Mouse (Mus musculus): ENCODE results near the gene 2310061I04Rik. TPM values are rescaled to one million over a fixed set of nuclear protein-coding genes. Genes with fewer than 3 reads are reported as not detected.

Gene 2310061I04Rik
- total RNA-seq, 2 experiments from 2014 or later: 44.4 to 49.0 TPM

DNA sequence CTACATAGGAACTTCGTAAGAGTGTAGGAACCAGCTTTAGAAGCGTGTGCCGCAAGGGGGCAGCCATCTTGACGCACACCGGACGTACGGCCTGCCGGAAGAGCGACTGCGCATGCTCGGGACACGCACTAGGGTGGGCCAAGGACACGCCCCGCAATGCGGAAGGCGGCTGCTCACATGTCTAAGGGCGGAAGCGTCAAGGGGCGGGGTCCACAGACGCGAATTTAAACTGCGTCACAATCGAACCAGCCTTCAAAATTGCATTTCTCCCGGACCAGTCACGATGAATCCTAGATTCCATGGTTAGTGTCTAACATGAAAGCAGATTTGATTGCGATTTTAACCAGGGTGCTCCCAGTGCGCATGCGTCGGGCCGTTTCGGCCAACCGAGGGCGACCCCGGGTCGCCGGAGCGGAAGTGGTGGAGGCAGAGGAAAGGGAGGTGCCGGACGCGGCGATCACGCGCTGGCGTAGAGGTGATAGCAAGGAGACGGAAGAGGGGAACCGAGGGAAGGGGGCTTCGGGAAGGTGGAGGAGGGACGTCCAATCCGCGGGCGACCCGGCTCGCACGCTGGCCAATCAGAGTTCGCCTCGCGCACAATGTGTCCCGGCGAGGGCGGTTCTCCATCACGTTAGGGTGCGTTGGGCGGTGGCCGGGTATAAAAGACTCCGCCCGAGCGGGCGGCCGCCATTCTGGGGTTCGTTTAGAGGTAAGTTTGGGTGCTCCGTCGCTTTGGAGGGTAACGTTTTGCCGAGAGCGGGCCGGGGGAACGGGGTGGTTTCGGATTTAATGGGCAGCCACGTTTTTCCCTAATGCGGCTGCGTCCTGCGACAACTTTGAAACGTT is 19.3 kb upstream of the 2310061I04Rik start, which contains the start of the genes Mrps18b and Ppp1r10:
Gene Mrps18b, minus strand, starts transcription at position 93 of the 846 bp plus-strand sequence.
Gene Ppp1r10, plus strand, starts transcription at position 138 of the 846 bp plus-strand sequence.
- DNase-seq (ENCODE audit: low spot score in 2 of 2): peak; percentile 98

GRCm38 (mm10) chr17:35915538-35916296 is 18.5 kb upstream of the 2310061I04Rik start:
- no peak for DNase-seq (ENCODE audit: low spot score in 2 of 2)

- no peak for DNase-seq (ENCODE audit: low spot score in 2 of 2)
Measured at GRCm38 (mm10) chr17:35914975-35915374, 17.7 kb upstream of the 2310061I04Rik start.

DNA sequence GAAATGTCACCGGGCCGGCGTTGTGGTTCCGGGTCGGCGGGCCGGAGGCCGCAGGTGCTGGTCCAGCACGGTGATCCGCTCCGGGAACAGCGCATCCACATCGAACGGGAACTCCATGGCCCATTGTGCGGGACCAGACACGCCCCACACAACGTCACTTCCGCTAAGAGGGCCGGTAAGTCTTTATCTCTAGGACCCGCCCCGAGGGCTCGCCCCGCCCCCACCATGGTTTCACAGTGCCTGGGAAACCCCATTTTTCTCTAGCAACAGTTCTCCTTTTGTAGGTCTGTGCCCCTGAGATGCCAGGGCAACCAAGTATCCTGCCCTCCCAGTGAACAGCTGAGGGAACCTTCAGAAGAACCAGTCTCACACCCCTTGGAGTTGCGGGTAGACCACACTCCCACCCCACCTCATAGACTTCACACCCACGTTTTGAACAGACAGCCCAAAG is 12.7 kb upstream of the 2310061I04Rik start, which contains the start of gene Atat1:
Gene Atat1, minus strand, starts transcription at position 157 of the 451 bp plus-strand sequence.
- DNase-seq (ENCODE audit: low spot score in 2 of 2): peak; percentile 90 to 96

DNA sequence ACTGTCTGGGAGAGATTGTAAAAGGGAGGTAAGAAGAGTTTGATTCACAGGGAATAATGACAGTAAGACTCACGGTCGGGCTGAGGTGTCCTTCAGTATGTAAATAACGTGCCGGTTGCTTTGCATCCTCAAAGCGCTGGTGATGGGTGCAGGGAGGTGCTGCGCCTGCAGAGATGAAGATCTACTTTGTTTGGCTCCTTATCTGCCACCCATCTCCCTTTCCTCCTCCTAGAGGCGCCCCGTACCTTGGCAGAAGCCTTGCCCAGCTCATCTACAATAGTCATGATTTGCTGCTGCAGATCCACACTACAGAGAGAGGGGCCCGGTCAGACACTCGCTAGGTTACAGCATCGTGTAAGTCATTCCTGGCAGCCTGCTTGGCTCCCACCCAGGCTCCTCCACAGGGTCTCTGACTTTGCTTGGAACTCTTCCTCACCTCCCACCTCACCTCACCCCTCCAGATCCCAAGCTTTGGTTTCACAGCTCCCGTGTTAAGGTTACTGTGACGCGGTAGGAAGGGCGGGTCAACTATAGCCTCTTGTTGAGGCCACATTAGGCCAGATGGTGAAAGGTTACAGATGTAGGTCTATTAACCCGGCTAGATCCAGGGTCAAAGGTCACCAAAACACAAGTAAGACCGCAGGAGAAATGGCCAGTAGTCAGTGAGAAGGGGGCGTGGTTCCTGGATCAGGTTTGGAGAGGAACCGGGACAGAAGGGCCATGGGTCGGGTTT is 12.1 kb upstream of the 2310061I04Rik start:
- DNase-seq (ENCODE audit: low spot score in 2 of 2): no peak

DNA sequence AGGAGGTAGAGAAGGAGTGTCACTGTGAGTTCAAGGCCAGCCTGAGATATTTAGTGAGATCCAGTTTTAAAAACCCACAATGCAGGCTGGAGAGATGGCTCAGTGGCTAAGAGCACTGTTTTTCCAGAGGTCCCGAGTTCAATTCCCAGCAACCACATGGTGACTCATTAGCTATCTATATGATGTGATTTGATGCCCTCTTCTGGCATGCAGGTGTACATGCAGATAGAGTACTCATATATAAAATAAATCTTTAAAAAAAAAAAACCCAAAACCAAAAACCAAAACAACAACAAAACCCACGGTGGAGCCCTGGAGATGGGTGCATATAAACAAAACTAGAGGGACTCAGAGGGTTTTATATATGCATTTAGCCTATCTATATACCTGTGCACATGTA is 10.4 kb upstream of the 2310061I04Rik start:
- DNase-seq (ENCODE audit: low spot score in 2 of 2): no peak

GRCm38 (mm10) chr17:35905587-35905986 is 8.4 kb upstream of the 2310061I04Rik start:
- no peak for DNase-seq (ENCODE audit: low spot score in 2 of 2)

DNA sequence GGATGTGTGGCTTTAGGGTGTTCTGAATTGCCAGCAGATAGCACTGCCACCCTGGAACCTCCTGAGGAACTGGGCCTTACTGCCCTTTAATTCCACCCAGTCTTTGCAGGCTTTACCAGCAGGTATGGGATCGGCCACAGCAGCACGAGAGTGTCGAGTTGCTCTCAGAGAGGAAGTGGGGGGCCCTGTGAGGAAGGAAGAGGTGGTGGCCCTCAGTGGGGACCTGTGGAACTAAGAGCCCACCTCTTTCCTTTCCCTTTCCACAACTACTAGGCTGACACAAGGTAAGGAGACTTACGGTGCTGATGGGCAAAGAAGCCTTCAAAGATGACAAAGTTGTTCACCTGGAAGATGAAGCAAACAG is 6.7 kb upstream of the 2310061I04Rik start:
- DNase-seq (ENCODE audit: low spot score in 2 of 2): no peak

DNA sequence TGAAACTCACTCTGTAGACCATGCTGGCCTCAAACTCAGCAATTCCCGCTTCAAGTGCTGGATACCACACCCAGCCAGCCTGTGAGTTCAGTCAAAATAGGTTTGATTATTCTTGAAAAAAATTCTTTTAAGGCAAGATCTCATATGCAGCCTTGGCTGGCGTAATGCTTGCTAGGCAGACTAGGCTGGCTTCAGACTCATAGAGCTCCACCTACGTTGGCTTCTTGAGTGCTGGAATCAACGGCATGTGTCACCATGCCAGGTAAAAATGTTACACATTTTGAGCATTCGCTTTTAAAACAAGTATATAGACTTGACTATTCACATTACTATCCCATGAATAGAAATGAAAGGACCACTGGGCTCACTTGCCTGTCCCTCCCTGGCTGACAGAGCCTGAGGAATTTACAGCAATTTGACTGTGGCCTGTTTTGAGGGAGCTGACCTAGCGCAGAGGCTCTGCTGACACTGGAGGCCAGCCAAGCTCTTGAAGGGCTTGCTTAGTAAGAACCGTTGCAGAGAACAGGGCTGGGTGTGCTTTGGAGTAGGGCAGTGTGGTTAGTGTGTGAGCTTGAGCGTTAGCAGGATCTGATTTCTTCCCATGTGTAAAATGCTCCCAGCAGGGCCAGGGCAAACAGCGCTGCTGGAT is 6.2 kb upstream of the 2310061I04Rik start:
- DNase-seq (ENCODE audit: low spot score in 2 of 2): no peak

DNA sequence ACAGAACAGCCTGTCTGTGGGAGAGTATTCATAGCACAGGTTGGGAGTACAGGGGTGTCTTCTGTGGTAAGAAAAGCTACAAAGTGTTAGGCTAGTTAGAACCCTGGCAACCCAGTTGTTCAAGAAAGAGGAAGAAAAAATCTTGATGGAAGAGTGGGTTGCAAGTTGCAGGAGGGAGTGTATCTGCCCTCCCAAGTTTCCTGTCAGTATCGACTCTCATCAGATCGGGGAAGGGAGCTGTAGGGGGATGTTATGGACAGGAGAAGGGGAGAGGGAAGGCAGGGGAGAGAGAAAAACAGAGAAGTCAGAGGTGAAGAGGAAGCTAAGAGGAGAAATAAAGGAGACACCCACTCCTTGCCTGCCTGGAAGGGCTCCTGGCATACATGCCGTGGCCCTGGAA is 3.4 kb upstream of the 2310061I04Rik start:
- no peak for DNase-seq (ENCODE audit: low spot score in 2 of 2)

- no peak for DNase-seq (ENCODE audit: low spot score in 2 of 2)
Measured at GRCm38 (mm10) chr17:35897644-35898573, 678 bp upstream of the 2310061I04Rik start.

DNA sequence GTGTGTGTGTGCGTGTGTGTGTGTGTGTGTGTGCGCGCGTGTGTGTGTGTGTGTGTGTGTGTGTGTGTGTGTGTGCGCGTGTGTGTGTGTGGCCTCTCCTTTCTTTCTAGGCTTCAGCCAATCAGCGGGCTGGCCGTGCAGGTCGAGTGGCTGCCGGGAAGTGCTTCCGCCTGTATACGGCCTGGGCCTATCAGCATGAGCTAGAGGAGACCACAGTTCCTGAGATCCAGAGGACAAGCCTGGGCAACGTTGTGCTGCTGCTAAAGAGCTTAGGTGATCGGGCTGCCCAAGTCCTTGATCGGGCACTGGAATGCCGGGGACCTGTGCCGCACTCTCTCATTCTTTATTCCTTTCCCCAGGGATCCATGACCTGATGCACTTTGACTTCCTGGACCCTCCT is 9.5 kb downstream of the 2310061I04Rik start:
- no peak for DNase-seq (ENCODE audit: low spot score in 2 of 2)

DNA sequence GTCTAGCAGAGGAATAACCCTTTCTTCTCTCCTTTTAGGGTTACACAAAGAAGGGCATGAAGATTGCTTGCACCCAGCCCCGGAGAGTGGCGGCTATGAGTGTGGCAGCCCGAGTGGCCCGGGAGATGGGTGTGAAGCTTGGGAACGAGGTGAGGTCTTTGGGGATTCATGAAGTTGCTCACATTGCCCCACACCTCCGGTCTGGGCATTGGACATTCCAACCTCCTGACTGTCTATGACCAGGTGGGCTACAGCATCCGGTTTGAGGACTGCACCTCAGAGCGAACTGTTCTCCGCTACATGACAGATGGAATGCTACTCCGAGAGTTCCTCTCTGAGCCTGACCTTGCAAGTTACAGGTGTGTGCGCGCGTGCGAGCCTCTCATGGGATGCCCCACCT is 13.5 kb downstream of the 2310061I04Rik start:
- no peak for DNase-seq (ENCODE audit: low spot score in 2 of 2)

GRCm38 (mm10) chr17:35882924-35883323 is 14.3 kb downstream of the 2310061I04Rik start:
- DNase-seq (ENCODE audit: low spot score in 2 of 2): no peak

DNA sequence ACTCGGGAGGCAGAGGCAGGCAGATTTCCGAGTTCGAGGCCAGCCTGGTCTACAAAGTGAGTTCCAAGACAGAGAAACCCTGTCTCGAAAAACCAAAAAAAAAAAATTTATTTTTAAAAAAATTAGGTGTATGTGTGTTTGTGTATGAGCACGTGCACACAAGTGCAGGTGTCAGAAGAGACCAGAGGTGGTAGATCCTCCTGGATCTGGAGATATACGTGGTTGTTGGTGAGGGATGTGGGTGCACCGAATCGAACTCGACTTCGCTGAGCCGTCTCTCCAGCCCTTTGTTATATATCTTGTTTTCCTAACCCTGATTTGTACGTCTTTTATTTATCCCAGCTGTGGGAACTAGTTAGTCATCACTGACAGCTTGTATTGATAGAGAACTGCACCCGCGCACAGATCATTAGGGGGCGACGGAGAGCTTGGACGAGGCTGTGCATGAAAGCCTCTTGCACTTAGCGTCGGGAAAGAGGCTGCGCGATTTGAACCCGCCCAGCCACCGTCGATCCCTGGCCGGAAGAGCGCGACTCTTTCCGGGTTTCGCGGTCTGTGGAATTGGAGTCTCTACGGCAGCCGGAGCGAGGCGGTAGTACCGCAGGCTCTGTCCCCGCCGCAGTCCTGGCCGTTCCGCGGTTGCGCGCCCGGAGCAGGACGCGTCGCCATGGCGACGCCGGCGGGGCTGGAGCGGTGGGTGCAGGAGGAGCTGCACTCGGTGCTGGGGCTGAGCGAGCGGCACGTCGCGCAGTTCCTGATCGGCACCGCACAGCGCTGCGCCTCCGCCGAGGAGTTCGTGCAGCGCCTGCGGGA is 17.8 kb downstream of the 2310061I04Rik start, which contains the start of gene Dhx16:
Gene Dhx16, plus strand, starts transcription at position 575 of the 813 bp plus-strand sequence.
- DNase-seq (ENCODE audit: low spot score in 2 of 2): peak; percentile 85 to 96

- no peak for DNase-seq (ENCODE audit: low spot score in 2 of 2)
Measured at GRCm38 (mm10) chr17:35874721-35875120, 22.5 kb downstream of the 2310061I04Rik start.

DNA sequence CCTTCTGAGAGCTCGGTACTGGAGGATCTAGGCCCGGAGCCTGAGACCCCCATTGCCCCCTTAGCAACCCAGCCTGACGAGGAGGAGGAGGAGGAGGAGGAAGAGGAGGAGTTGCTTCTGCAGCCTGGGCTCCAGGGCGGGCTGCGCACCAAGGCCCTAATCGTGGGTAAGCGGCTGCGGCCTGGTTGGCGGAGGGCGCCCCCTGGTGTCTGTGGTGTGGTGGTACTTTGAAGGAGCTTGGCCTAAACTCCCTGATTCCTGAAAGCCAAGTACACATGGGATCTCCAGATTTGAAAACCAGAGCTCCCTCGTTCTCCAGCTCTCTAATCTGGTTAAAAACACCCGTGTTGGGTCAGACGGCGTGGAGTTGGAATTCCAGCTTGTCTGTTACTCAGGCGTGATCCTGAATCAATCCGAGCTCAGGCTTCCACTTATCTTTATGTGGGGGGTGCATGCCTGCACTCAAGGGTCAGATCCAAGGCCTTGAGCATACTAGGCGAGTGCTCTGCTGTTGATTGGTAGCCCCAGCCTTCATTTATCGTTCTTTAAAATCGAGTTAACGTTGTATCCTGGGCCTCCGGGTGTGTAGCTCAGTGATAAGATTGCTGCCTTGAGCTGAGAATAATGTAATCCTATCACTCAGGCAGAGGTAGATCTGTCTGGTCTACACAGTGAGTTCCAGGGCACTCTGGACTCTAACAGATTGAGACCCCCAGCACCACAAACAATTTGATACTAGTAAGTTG is 23.3 kb downstream of the 2310061I04Rik start:
- DNase-seq (ENCODE audit: low spot score in 2 of 2): peak; percentile 92
